Comparison of ENCODE assay signal across 28 mouse cellular contexts in the genomic region with DNA sequence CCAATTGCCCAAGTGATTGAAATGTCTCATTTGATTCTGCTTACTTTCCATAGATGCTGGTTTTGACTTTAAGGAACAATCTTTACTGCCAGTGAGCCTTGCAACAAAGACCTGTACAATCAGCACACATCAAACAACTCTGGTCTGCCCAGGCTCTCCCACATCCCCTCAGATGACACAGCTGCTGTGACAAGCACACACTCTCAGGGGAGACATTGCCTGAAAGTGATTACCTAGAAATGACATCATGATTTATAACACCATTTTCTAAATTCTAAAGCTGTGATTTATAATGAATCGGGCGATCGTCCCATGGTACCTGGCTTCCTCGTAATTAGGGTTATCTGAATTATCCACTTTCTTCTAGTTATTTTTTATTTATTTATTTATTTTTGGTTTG. TPM values are rescaled to one million over a fixed set of nuclear protein-coding genes. Genes with fewer than 3 reads are reported as not detected.
A peak's percentile ranks its signal among the peaks of the same experiment; 100 is the strongest.
DNase-seq lines count a peak whose midpoint lies in the region; ATAC-seq and TF ChIP-seq lines count a peak whose summit lies in the region.
"Had no signal": no experiment of that assay in that cellular context is flagged by ENCODE, and none has a peak within 500 bp of the region (broad histone marks: within the 10 kb centered on the region; RNA-seq: fewer than 3 reads in every experiment).

No protein-coding gene starts in this region.

- WGBS in midbrain, embryonic 11.5 days, result 82% methylated on average over 4 of the region's 4 CpGs
- 50% methylated on average over 4 of the region's 4 CpGs for WGBS in midbrain, embryonic 16.5 days
- 42% methylated on average over 4 of the region's 4 CpGs for WGBS in hindbrain, embryonic 14.5 days

- H3K36me3 ChIP-seq in midbrain, embryonic 11.5 days (ENCODE audit: control insufficient read depth, insufficient read depth, low read length), result no peaks in the 10 kb centered on the region
- no peaks in the 10 kb centered on the region for H3K36me3 ChIP-seq in midbrain, embryonic 16.5 days (ENCODE audit: control insufficient read depth, insufficient read depth, low read length)
- no peaks in the 10 kb centered on the region for H3K36me3 ChIP-seq in hindbrain, embryonic 14.5 days (replicated peaks; ENCODE audit: control insufficient read depth, insufficient read depth)
- H3K36me3 ChIP-seq: forebrain, embryonic 15.5 days; heart, embryonic 10.5 days; heart, embryonic 15.5 days; limb, embryonic 10.5 days; limb, embryonic 15.5 days had no signal

- no peak overlapping the region for H3K4me3 ChIP-seq in midbrain, embryonic 11.5 days (ENCODE audit: low read depth, low read length)
- H3K4me3 ChIP-seq in midbrain, embryonic 16.5 days (ENCODE audit: low read depth, low read length), result no peak overlapping the region
- no peak overlapping the region for H3K4me3 ChIP-seq in hindbrain, embryonic 14.5 days (replicated peaks; ENCODE audit: low read length)
- H3K4me3 ChIP-seq: forebrain, embryonic 15.5 days; heart, embryonic 10.5 days; heart, embryonic 15.5 days; limb, embryonic 10.5 days; limb, embryonic 15.5 days had no signal

- DNase-seq in embryo, embryonic 10 days (ENCODE audit: low spot score), result peak; percentile 47
- no peak for DNase-seq in embryo, embryonic 9.5 days (ENCODE audit: extremely low spot score)
- DNase-seq in midbrain, embryonic 11.5 days (ENCODE audit: low spot score, missing footprints), result peak; percentile 78
- DNase-seq in brain, embryonic 14.5 days (ENCODE audit: low read depth), result peak; percentile 58
- DNase-seq in hindbrain, embryonic 14.5 days (ENCODE audit: low spot score), result peak; percentile 53
- no peak for DNase-seq in lung, postnatal 25 days (ENCODE audit: low spot score)
- DNase-seq: adrenal gland, postnatal 10 days; cerebellum, adult 11 months; cerebellum, postnatal 25 days; gastrocnemius, postnatal 25 days; heart, adult 11 months; kidney, adult 8-10 months; kidney, postnatal 4 days; lung, adult 2 months; lung, postnatal 10 days; thymus, postnatal 4 days had no signal

- no peak for TF ChIP-seq POLR2A in brain, embryonic 14.5 days (IDR thresholded peaks at IDR 0.05; ENCODE audit: borderline replicate concordance, extremely low read depth, insufficient read depth, insufficient read length, poor library complexity, severe bottlenecking)

- no peak for TF ChIP-seq CTCF in brain, embryonic 14.5 days (IDR thresholded peaks at IDR 0.05; ENCODE audit: borderline replicate concordance, extremely low read depth, insufficient read depth, insufficient read length)

- H3K4me1 ChIP-seq in midbrain, embryonic 11.5 days (ENCODE audit: control insufficient read depth, insufficient read depth, low read length), result peaks cover 4% of the 10 kb centered on the region; the same call in 1 of the 2 replicates
- peaks cover 63% of the 10 kb centered on the region for H3K4me1 ChIP-seq in midbrain, embryonic 16.5 days (ENCODE audit: control insufficient read depth, insufficient read depth, low read length)
- peaks cover 73% of the 10 kb centered on the region for H3K4me1 ChIP-seq in hindbrain, embryonic 14.5 days (replicated peaks; ENCODE audit: control insufficient read depth, insufficient read depth, low read length)

- ATAC-seq in midbrain, embryonic 11.5 days (ENCODE audit: low FRiP score), result no peak
- no peak for ATAC-seq in midbrain, embryonic 16.5 days
- no peak for ATAC-seq in hindbrain, embryonic 14.5 days (ENCODE audit: low FRiP score)
- no peak for ATAC-seq in erythroblast, adult 5-6 weeks (replicated peaks; ENCODE audit: low FRiP score, poor library complexity, severe bottlenecking)
- ATAC-seq: forebrain, embryonic 15.5 days; intestine, embryonic 16.5 days; Patski had no signal

- H3K4me2 ChIP-seq in midbrain, embryonic 11.5 days, result no peak overlapping the region
- H3K4me2 ChIP-seq in midbrain, embryonic 16.5 days (ENCODE audit: low read length), result no peak overlapping the region
- H3K4me2 ChIP-seq in hindbrain, embryonic 14.5 days (replicated peaks), result no peak overlapping the region
- H3K4me2 ChIP-seq: forebrain, embryonic 15.5 days; heart, embryonic 15.5 days; limb, embryonic 15.5 days had no signal

- no peak overlapping the region for H3K9ac ChIP-seq in midbrain, embryonic 11.5 days (ENCODE audit: low read length)
- H3K9ac ChIP-seq in midbrain, embryonic 16.5 days (ENCODE audit: low read depth, low read length), result no peak overlapping the region
- H3K9ac ChIP-seq in hindbrain, embryonic 14.5 days, result no peak overlapping the region
- H3K9ac ChIP-seq: forebrain, embryonic 15.5 days; heart, embryonic 15.5 days; limb, embryonic 15.5 days; liver, embryonic 14.5 days had no signal

- no peaks in the 10 kb centered on the region for H3K9me3 ChIP-seq in midbrain, embryonic 11.5 days (ENCODE audit: control insufficient read depth, low read length)
- no peaks in the 10 kb centered on the region for H3K9me3 ChIP-seq in midbrain, embryonic 16.5 days (replicated peaks; ENCODE audit: control insufficient read depth, low read length, poor library complexity, severe bottlenecking)
- H3K9me3 ChIP-seq in hindbrain, embryonic 14.5 days (ENCODE audit: control insufficient read depth, low read length), result no peaks in the 10 kb centered on the region
- H3K9me3 ChIP-seq: forebrain, embryonic 15.5 days; heart, embryonic 10.5 days; heart, embryonic 15.5 days; limb, embryonic 10.5 days; limb, embryonic 15.5 days had no signal

- H3K27me3 ChIP-seq in midbrain, embryonic 11.5 days (ENCODE audit: control insufficient read depth, insufficient read depth, low read length), result no peaks in the 10 kb centered on the region
- no peaks in the 10 kb centered on the region for H3K27me3 ChIP-seq in midbrain, embryonic 16.5 days (ENCODE audit: control insufficient read depth, insufficient read depth, low read depth, low read length)
- H3K27me3 ChIP-seq in hindbrain, embryonic 14.5 days (ENCODE audit: control insufficient read depth, insufficient read depth, low read length), result no peaks in the 10 kb centered on the region
- H3K27me3 ChIP-seq: forebrain, embryonic 15.5 days; heart, embryonic 15.5 days; limb, embryonic 15.5 days; Patski had no signal

- no peak overlapping the region for H3K27ac ChIP-seq in midbrain, embryonic 11.5 days (ENCODE audit: low read depth, low read length)
- no peak overlapping the region for H3K27ac ChIP-seq in midbrain, embryonic 16.5 days (ENCODE audit: low read length)
- peak overlapping the region; percentile 65; the same call in 1 of the 2 replicates for H3K27ac ChIP-seq in hindbrain, embryonic 14.5 days
- H3K27ac ChIP-seq: forebrain, embryonic 15.5 days; heart, embryonic 10.5 days; heart, embryonic 15.5 days; kidney, postnatal 0 days; limb, embryonic 10.5 days; limb, embryonic 15.5 days; liver, embryonic 14.5 days had no signal

RNA-seq across cellular contexts. Expression of a gene that starts 42.0 kb away (rescaled TPM):
- 107 and 109 TPM in 2 replicates for polyA plus RNA-seq in midbrain, embryonic 11.5 days (2014; fragmentation: Nextera tagmentation; extraction: Ambion mirVana)
- 600 and 646 TPM in 2 replicates for polyA plus RNA-seq in midbrain, embryonic 16.5 days (2015; fragmentation: Nextera tagmentation; extraction: Ambion mirVana)
- polyA plus RNA-seq in brain, embryonic 14.5 days (2012; rRNA removed), result 104 and 231 TPM in 2 replicates
- 349 and 373 TPM in 2 replicates for polyA plus RNA-seq in hindbrain, embryonic 14.5 days (2014; fragmentation: Nextera tagmentation; extraction: Ambion mirVana)
- total RNA-seq in erythroblast, adult 5-6 weeks (2015; ENCODE audit: low replicate concordance), result 8.1 and 13.0 TPM in 2 replicates
- total RNA-seq in erythroblast, adult 5-6 weeks (2017; ENCODE audit: low replicate concordance), result 4.6 and 7.6 TPM in 2 replicates
- total RNA-seq: MEL had no signal

Comparison
In these comparisons a context has a peak if more than half of its experiments do, and no peak if none do; other contexts are left out.
1. DNase-seq: peak in embryo, embryonic 10 days (single experiment), midbrain, embryonic 11.5 days (single experiment), brain, embryonic 14.5 days (single experiment) and hindbrain, embryonic 14.5 days (single experiment); none in embryo, embryonic 9.5 days (single experiment) and lung, postnatal 25 days (single experiment).